In the genomic region with DNA sequence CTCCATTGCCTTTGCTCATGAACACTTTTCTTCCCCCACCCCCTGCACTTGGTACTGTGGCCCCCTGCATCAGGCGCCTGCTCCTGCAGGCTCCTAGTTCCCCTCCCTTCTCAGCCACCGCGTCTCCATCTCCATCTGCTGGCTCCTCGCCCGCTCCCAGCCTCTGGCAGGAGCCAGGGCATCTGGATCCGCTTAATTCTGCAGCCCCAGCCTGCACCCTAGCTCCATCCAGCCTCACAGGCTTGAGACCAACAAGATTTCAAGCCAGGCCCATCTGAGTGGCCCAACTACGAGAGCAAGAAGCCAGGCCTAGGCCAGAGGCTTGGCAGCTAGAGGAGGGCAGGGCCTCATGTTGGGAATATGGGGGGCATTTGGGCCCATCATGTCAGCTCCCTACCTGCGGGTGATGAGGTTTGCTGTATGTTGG, we compare ENCODE assay signal across 8 mouse cellular contexts. TPM values are rescaled to one million over a fixed set of nuclear protein-coding genes. Genes with fewer than 3 reads are reported as not detected.
DNase-seq lines count a peak whose midpoint lies in the region; ATAC-seq and TF ChIP-seq lines count a peak whose summit lies in the region.
"Not testable (repeated sequence)": the region's sequence is repeated elsewhere in the genome, so short reads cannot be mapped to it uniquely, and the experiment has no call there.
"Had no signal": no experiment of that assay in that cellular context is flagged by ENCODE, and none has a peak within 500 bp of the region (broad histone marks: within the 10 kb centered on the region; RNA-seq: fewer than 3 reads in every experiment).

No protein-coding gene starts in this region.

- 21% methylated on average over 8 of the region's 8 CpGs for WGBS in cerebellum, adult 2 months
- WGBS in forebrain, embryonic 11.5 days = 44% methylated on average over 8 of the region's 8 CpGs
- WGBS in hindbrain, embryonic 15.5 days = 40% methylated on average over 8 of the region's 8 CpGs
- 36% methylated on average over 8 of the region's 8 CpGs for WGBS in lung, embryonic 16.5 days

- H3K27ac ChIP-seq in cerebellum, adult 2 months (ENCODE audit: insufficient read depth, low read length) = peak overlapping the region; percentile 73
- peak overlapping the region; percentile 41 for H3K27ac ChIP-seq in forebrain, embryonic 11.5 days (ENCODE audit: low read depth, low read length)
- H3K27ac ChIP-seq in hindbrain, embryonic 15.5 days (replicated peaks) = peak overlapping the region; percentile 48; the same call in 1 of the 2 replicates
- peak overlapping the region; percentile 94 for H3K27ac ChIP-seq in lung, embryonic 16.5 days (ENCODE audit: low read length)

- peak overlapping the region; percentile 1 for H3K4me3 ChIP-seq in cerebellum, adult 2 months (replicated peaks; ENCODE audit: insufficient read depth, low read depth, low read length)
- H3K4me3 ChIP-seq in forebrain, embryonic 11.5 days (ENCODE audit: low read depth, low read length); hindbrain, embryonic 15.5 days: not testable (repeated sequence)
- peak overlapping the region; percentile 21 for H3K4me3 ChIP-seq in lung, embryonic 16.5 days (ENCODE audit: low read length)

- not testable (repeated sequence) for H3K36me3 ChIP-seq in forebrain, embryonic 11.5 days (ENCODE audit: control insufficient read depth, insufficient read depth, low read length); hindbrain, embryonic 15.5 days; lung, embryonic 16.5 days (ENCODE audit: control insufficient read depth, insufficient read depth, low read length)

- TF ChIP-seq CTCF in cerebellum, adult 2 months (IDR thresholded peaks at IDR 0.05; ENCODE audit: borderline replicate concordance, insufficient read depth, low read depth, low read length) = not testable (repeated sequence)

- H3K4me2 ChIP-seq in forebrain, embryonic 11.5 days (ENCODE audit: low read depth, low read length, severe bottlenecking) = peak overlapping the region; percentile 29; the same call in 1 of the 2 replicates
- 0 out of 2 replicates have a peak overlapping the region, but pooled peaks have one; percentile 48 for H3K4me2 ChIP-seq in hindbrain, embryonic 15.5 days
- H3K4me2 ChIP-seq in lung, embryonic 16.5 days (ENCODE audit: low read depth, low read length) = peak overlapping the region; percentile 74

- H3K27me3 ChIP-seq in cerebellum, adult 2 months (ENCODE audit: control insufficient read depth, insufficient read depth, low read length); forebrain, embryonic 11.5 days (ENCODE audit: control insufficient read depth, insufficient read depth, low read length); hindbrain, embryonic 15.5 days; lung, embryonic 16.5 days (ENCODE audit: control insufficient read depth, insufficient read depth, low read depth, low read length): not testable (repeated sequence)

- TF ChIP-seq POLR2A in cerebellum, adult 2 months (IDR thresholded peaks at IDR 0.05; ENCODE audit: borderline replicate concordance, insufficient read depth, low read length) = not testable (repeated sequence)

- ATAC-seq in forebrain, embryonic 11.5 days (replicated peaks; ENCODE audit: low FRiP score) = not testable (repeated sequence)
- peak; percentile 40 for ATAC-seq in hindbrain, embryonic 15.5 days (ENCODE audit: low FRiP score, low read depth)
- ATAC-seq in lung, embryonic 16.5 days (ENCODE audit: low read depth) = peak; percentile 18

- DNase-seq in cerebellum, adult 2 months = peak; percentile 47 to 56
- DNase-seq in forebrain, embryonic 11.5 days (ENCODE audit: low spot score) = peak; percentile 61
- peak; percentile 57 to 64 for DNase-seq in heart, adult 9 months (ENCODE audit: low spot score in 2 of 2)
- peak; percentile 69 for DNase-seq in layer of hippocampus, postnatal 14 days (ENCODE audit: low spot score in 2 of 2)
- DNase-seq in ovary, postnatal 10 days (ENCODE audit: low spot score) = peak; percentile 58

- H3K4me1 ChIP-seq in cerebellum, adult 2 months (ENCODE audit: control insufficient read depth, insufficient read depth, low read length) = peaks cover 33% of the 10 kb centered on the region
- peaks cover 11% of the 10 kb centered on the region for H3K4me1 ChIP-seq in forebrain, embryonic 11.5 days (replicated peaks; ENCODE audit: control insufficient read depth, insufficient read depth, low read length)
- peaks cover 30% of the 10 kb centered on the region for H3K4me1 ChIP-seq in hindbrain, embryonic 15.5 days (replicated peaks)
- peaks cover 28% of the 10 kb centered on the region for H3K4me1 ChIP-seq in lung, embryonic 16.5 days (replicated peaks; ENCODE audit: control insufficient read depth, insufficient read depth, low read length)

- not testable (repeated sequence) for H3K9me3 ChIP-seq in forebrain, embryonic 11.5 days (ENCODE audit: control insufficient read depth, low read length); hindbrain, embryonic 15.5 days; lung, embryonic 16.5 days (ENCODE audit: control insufficient read depth, low read length)

- not testable (repeated sequence) for H3K9ac ChIP-seq in forebrain, embryonic 11.5 days (ENCODE audit: low read length); hindbrain, embryonic 15.5 days; lung, embryonic 16.5 days (ENCODE audit: low read length)

RNA-seq across cellular contexts. Expression of a gene that starts 6.7 kb away (rescaled TPM):
- 65.9 and 71.1 TPM in 2 replicates for polyA plus RNA-seq in cerebellum, adult 2 months (2012; rRNA removed)
- polyA plus RNA-seq in forebrain, embryonic 11.5 days (2014; fragmentation: Nextera tagmentation; extraction: Ambion mirVana) = 75.9 and 84.1 TPM in 2 replicates
- polyA plus RNA-seq in hindbrain, embryonic 15.5 days (2015; fragmentation: Nextera tagmentation; extraction: Ambion mirVana) = 78.5 and 79.3 TPM in 2 replicates
- 10 to 100 TPM; 40.2 to 44.2 TPM for total RNA-seq in layer of hippocampus, postnatal 14 days (2021)
- polyA plus RNA-seq in lung, embryonic 16.5 days (2015; fragmentation: Nextera tagmentation; extraction: Ambion mirVana) = 69.9 and 72.2 TPM in 2 replicates

RNA-seq across cellular contexts. Expression of a gene that starts 7.7 kb away (rescaled TPM):
- 196 and 206 TPM in 2 replicates for polyA plus RNA-seq in cerebellum, adult 2 months (2012; rRNA removed)
- polyA plus RNA-seq in forebrain, embryonic 11.5 days (2014; fragmentation: Nextera tagmentation; extraction: Ambion mirVana) = 18.4 and 21.4 TPM in 2 replicates
- polyA plus RNA-seq in hindbrain, embryonic 15.5 days (2015; fragmentation: Nextera tagmentation; extraction: Ambion mirVana) = 48.0 and 53.9 TPM in 2 replicates
- 10 to 100 TPM; 50.0 to 54.2 TPM for total RNA-seq in layer of hippocampus, postnatal 14 days (2021)
- polyA plus RNA-seq in lung, embryonic 16.5 days (2015; fragmentation: Nextera tagmentation; extraction: Ambion mirVana) = 36.5 and 39.6 TPM in 2 replicates

RNA-seq across cellular contexts. Expression of a gene that starts 11.3 kb away (rescaled TPM):
- polyA plus RNA-seq in cerebellum, adult 2 months (2012; rRNA removed) = 236 and 247 TPM in 2 replicates
- polyA plus RNA-seq in forebrain, embryonic 11.5 days (2014; fragmentation: Nextera tagmentation; extraction: Ambion mirVana) = 67.6 and 74.3 TPM in 2 replicates
- 258 and 281 TPM in 2 replicates for polyA plus RNA-seq in hindbrain, embryonic 15.5 days (2015; fragmentation: Nextera tagmentation; extraction: Ambion mirVana)
- total RNA-seq in layer of hippocampus, postnatal 14 days (2021) = 100 to 1,000 TPM; 118 to 125 TPM
- 30.5 and 33.2 TPM in 2 replicates for polyA plus RNA-seq in lung, embryonic 16.5 days (2015; fragmentation: Nextera tagmentation; extraction: Ambion mirVana)

RNA-seq across cellular contexts. Expression of a gene that starts 31.8 kb away (rescaled TPM):
- 0.16 and 0.18 TPM in 2 replicates for polyA plus RNA-seq in cerebellum, adult 2 months (2012; rRNA removed)
- 0.59 and 0.80 TPM in 2 replicates for polyA plus RNA-seq in forebrain, embryonic 11.5 days (2014; fragmentation: Nextera tagmentation; extraction: Ambion mirVana)
- polyA plus RNA-seq in hindbrain, embryonic 15.5 days (2015; fragmentation: Nextera tagmentation; extraction: Ambion mirVana) = 0.86 and 1.1 TPM in 2 replicates
- not detected for total RNA-seq in layer of hippocampus, postnatal 14 days (2021)
- polyA plus RNA-seq in lung, embryonic 16.5 days (2015; fragmentation: Nextera tagmentation; extraction: Ambion mirVana) = not detected in 2 replicates
- total RNA-seq: megakaryocyte-erythroid progenitor cell, adult 5-6 weeks had no signal

RNA-seq across cellular contexts. Expression of a gene that starts 39.7 kb away (rescaled TPM):
- polyA plus RNA-seq in cerebellum, adult 2 months (2012; rRNA removed) = 162 and 167 TPM in 2 replicates
- polyA plus RNA-seq in forebrain, embryonic 11.5 days (2014; fragmentation: Nextera tagmentation; extraction: Ambion mirVana) = 135 and 142 TPM in 2 replicates
- 298 and 299 TPM in 2 replicates for polyA plus RNA-seq in hindbrain, embryonic 15.5 days (2015; fragmentation: Nextera tagmentation; extraction: Ambion mirVana)
- total RNA-seq in layer of hippocampus, postnatal 14 days (2021) = 100 to 1,000 TPM; 161 to 163 TPM
- 137 and 156 TPM in 2 replicates for polyA plus RNA-seq in lung, embryonic 16.5 days (2015; fragmentation: Nextera tagmentation; extraction: Ambion mirVana)

Comparison
In these comparisons a context has a peak if more than half of its experiments do, and no peak if none do; other contexts are left out.
1. H3K27ac ChIP-seq: peak in every context shown above with its lines; median percentile 94 in lung, embryonic 16.5 days; 73 in cerebellum, adult 2 months; 48 in hindbrain, embryonic 15.5 days; 41 in forebrain, embryonic 11.5 days.